Mouse (Mus musculus) lung, postnatal 0 days (tissue): ENCODE measurements around the gene Tent5d. TPM values are rescaled to one million over a fixed set of nuclear protein-coding genes. Genes with fewer than 3 reads are reported as not detected.

Source experiments
- ATAC-seq: fragments of 200-750 bp; cut with Nextera tagmentation; 2 replicates; pipeline ENCODE4 v1.8.0; 2017; ENCODE audit warnings: moderate library complexity
- DNase-seq: peaks from one replicate; pipeline ENCODE4 v3.0.0-alpha.2; 2016; ENCODE audit warnings: low spot score
- H3K27ac ChIP-seq: fragments of 300-500 bp; sonication (generic); 2 replicates; pipeline ENCODE4 v1.5.1; 2014; ENCODE audit warnings: antibody characterized with exemption, mild to moderate bottlenecking, low read length, mixed read lengths
- H3K27me3 ChIP-seq: fragments of 300-500 bp; sonication (generic); replicated peaks from 2 replicates; pipeline ENCODE4 v1.6.1; 2014; ENCODE audit warnings: low read length, mixed read lengths; ENCODE audit not compliant: insufficient read depth
- H3K36me3 ChIP-seq: fragments of 300-500 bp; sonication (generic); 2 replicates; pipeline ENCODE4 v1.6.1; 2014; ENCODE audit warnings: low read length, mixed read lengths; ENCODE audit not compliant: insufficient read depth
- H3K4me1 ChIP-seq: fragments of 300-500 bp; sonication (generic); 2 replicates; pipeline ENCODE4 v1.6.1; 2014; ENCODE audit warnings: antibody characterized with exemption, low read depth, low read length, mixed read lengths; ENCODE audit not compliant: insufficient read depth
- H3K4me2 ChIP-seq: fragments of 300-500 bp; sonication (generic); replicated peaks from 2 replicates; pipeline ENCODE4 v1.6.1; 2014; ENCODE audit warnings: low read depth, mild to moderate bottlenecking, low read length, moderate library complexity, mixed read lengths
- H3K4me3 ChIP-seq: fragments of 300-500 bp; sonication (generic); 2 replicates; pipeline ENCODE4 v1.5.1; 2014; ENCODE audit warnings: low read depth, low read length
- H3K9ac ChIP-seq: fragments of 300-500 bp; sonication (generic); replicated peaks from 2 replicates; pipeline ENCODE4 v1.6.1; 2014; ENCODE audit warnings: low read depth, mild to moderate bottlenecking
- H3K9me3 ChIP-seq: fragments of 300-500 bp; sonication (generic); 2 replicates; pipeline ENCODE4 v1.6.1; 2016; ENCODE audit warnings: low read length, mixed read lengths
- CTCF ChIP-seq: IDR thresholded peaks from 2 replicates; pipeline ENCODE4 v1.5.1; 2016; ENCODE audit warnings: antibody characterized with exemption, mild to moderate bottlenecking
- EP300 ChIP-seq: IDR thresholded peaks from 2 replicates; pipeline ENCODE4 v1.6.1; 2016; ENCODE audit warnings: antibody characterized with exemption, mild to moderate bottlenecking, control low read depth
- WGBS: fragments of 180-500 bp; shearing (Covaris S2); extraction: QIAGEN DNeasy Blood & Tissue Kit; methylation state at CpG from one replicate; pipeline ENCODE4 v1.1.7; 2014; 5-methylcytosine and 5-hydroxymethylcytosine counted together
- polyA plus RNA-seq: library from polyadenylated mRNA; unstranded; fragments of >200 nt; fragmentation: Nextera tagmentation; extraction: Ambion mirVana; gene quantifications from 2 replicates; pipeline ENCODE4 v1.2.1, GENCODE M21; 2015

The Tent5d gene
- polyA plus RNA-seq, 1 experiment from 2014 or later = not detected

- H3K4me2 ChIP-seq = no peak overlapping the region
- no peak overlapping the region for H3K9ac ChIP-seq
- DNase-seq (no peak), ATAC-seq (no peak)
- no peaks in the 10 kb centered on the region for H3K27me3 ChIP-seq
- H3K4me1 ChIP-seq = no peaks in the 10 kb centered on the region
- no peaks in the 10 kb centered on the region for H3K9me3 ChIP-seq
- no peaks in the 10 kb centered on the region for H3K36me3 ChIP-seq
- H3K27ac ChIP-seq = no peak overlapping the region
- TF ChIP-seq EP300 (no peak), CTCF (no peak)
- no peak overlapping the region for H3K4me3 ChIP-seq
Measured at GRCm38 (mm10) chrX:107812120-107812519, 19.7 kb downstream of the Tent5d start.

- DNase-seq (peak; percentile 33), ATAC-seq (peak; percentile 73)
- Histone ChIP-seq H3K9me3 (no peaks in the 10 kb centered on the region), H3K27me3 (no peaks in the 10 kb centered on the region), H3K4me3 (peak overlapping the region; percentile 61), H3K36me3 (no peaks in the 10 kb centered on the region), H3K27ac (peak overlapping the region; percentile 68; the same call in 1 of the 2 replicates), H3K9ac (peak overlapping the region; percentile 43), H3K4me2 (peak overlapping the region; percentile 56), H3K4me1 (no peaks in the 10 kb centered on the region)
- TF ChIP-seq EP300 (no peak), CTCF (no peak)
- WGBS = 15% methylated on average over 22 of the region's 32 CpGs
Measured at GRCm38 (mm10) chrX:107815502-107816217, 23.3 kb downstream of the Tent5d start.

- Histone ChIP-seq H3K4me1 (no peaks in the 10 kb centered on the region), H3K9me3 (no peaks in the 10 kb centered on the region), H3K36me3 (no peaks in the 10 kb centered on the region), H3K27me3 (no peaks in the 10 kb centered on the region), H3K27ac (peak within 1 kb of the TSS; percentile 68; the same call in 1 of the 2 replicates), H3K4me2 (peak within 1 kb of the TSS; percentile 56), H3K4me3 (peak within 1 kb of the TSS; percentile 61), H3K9ac (peak within 1 kb of the TSS; percentile 43)
- DNase-seq (peak; percentile 95), ATAC-seq (peak; percentile 99)
- WGBS = 16% methylated on average over 26 of the region's 28 CpGs
- TF ChIP-seq EP300 = no peak
- peak; percentile 76 for TF ChIP-seq CTCF
Measured at GRCm38 (mm10) chrX:107816218-107816554, 23.8 kb downstream of the Tent5d start, which contains the start of gene 2610002M06Rik. TSS of gene 2610002M06Rik (minus strand) at chrX:107816334.

- no peak overlapping the region for H3K4me2 ChIP-seq
- H3K36me3 ChIP-seq = no peaks in the 10 kb centered on the region
- ATAC-seq (no peak), DNase-seq (no peak)
- no peak for TF ChIP-seq CTCF
- TF ChIP-seq EP300 = no peak
- no peak overlapping the region for H3K9ac ChIP-seq
- 74% methylated on average over 6 of the region's 6 CpGs for WGBS
- no peak overlapping the region for H3K4me3 ChIP-seq
- H3K4me1 ChIP-seq = no peaks in the 10 kb centered on the region
- H3K27ac ChIP-seq = no peak overlapping the region
- no peaks in the 10 kb centered on the region for H3K9me3 ChIP-seq
- H3K27me3 ChIP-seq = no peaks in the 10 kb centered on the region
Measured at GRCm38 (mm10) chrX:107816726-107817125, 24.3 kb downstream of the Tent5d start.

GRCm38 (mm10) chrX:107858165-107858564 lies 65.8 kb downstream of the Tent5d start:
- H3K9ac ChIP-seq = no peak overlapping the region
- H3K4me2 ChIP-seq = no peak overlapping the region
- H3K27ac ChIP-seq = no peak overlapping the region
- H3K4me1 ChIP-seq = no peaks in the 10 kb centered on the region
- TF ChIP-seq CTCF (no peak), EP300 (no peak)
- no peak overlapping the region for H3K4me3 ChIP-seq
- no peaks in the 10 kb centered on the region for H3K9me3 ChIP-seq
- ATAC-seq = no peak
- peak; percentile 7 for DNase-seq
- H3K27me3 ChIP-seq = no peaks in the 10 kb centered on the region
- no peaks in the 10 kb centered on the region for H3K36me3 ChIP-seq
- WGBS = 21% methylated on average over 4 of the region's 4 CpGs

Other genes with a start within 250 kb of the Tent5d start
- not detected in 2 replicates for gene Tbx22, start 124.6 kb upstream of the Tent5d start, polyA plus RNA-seq
- 11.5 and 12.1 TPM in 2 replicates for gene 2610002M06Rik, start 23.7 kb downstream of the Tent5d start, polyA plus RNA-seq
- gene Gm732, start 155.9 kb downstream of the Tent5d start, polyA plus RNA-seq = not detected in 2 replicates